Mouse (Mus musculus): ENCODE results near the gene 3110070M22Rik.
"Not testable (repeated sequence)": the region's sequence is repeated elsewhere in the genome, so short reads cannot be mapped to it uniquely, and the experiment has no call there.

DNA sequence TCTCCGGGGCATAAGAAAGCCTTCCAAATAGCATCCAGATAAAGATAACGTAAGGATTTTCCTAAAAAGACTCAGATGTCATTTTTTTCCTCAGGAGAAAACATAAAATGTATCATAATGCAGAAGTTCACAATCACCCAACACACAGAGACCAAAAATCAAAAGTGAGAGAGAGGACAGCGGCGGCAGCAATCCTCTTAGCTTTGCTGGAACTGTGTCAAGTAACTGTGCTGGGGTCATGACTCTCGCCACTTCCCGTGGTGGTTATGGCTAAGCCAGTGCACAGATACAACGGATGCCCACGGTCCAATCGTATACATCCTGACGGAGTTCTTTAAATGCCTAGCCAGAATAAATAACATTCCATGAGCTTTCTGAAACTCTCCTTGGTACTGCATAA is 3.9 kb upstream of the 3110070M22Rik start:
- not testable (repeated sequence) for TF ChIP-seq POLR2A (IDR thresholded peaks at IDR 0.05; ENCODE audit: borderline replicate concordance, insufficient read depth, low read length); CTCF (IDR thresholded peaks at IDR 0.05; ENCODE audit: borderline replicate concordance, insufficient read depth, low read depth, low read length)
